Mouse (Mus musculus) E14TG2a.4 (cell line): ENCODE measurements around the gene Pnp.

ENCODE experiments used
- CTCF ChIP-seq: conservative IDR thresholded peaks from 2 replicates; pipeline ENCODE4 v1.5.1; 2014; ENCODE audit warnings: low read length
- NANOG ChIP-seq: IDR thresholded peaks from 2 replicates; pipeline ENCODE4 v1.6.1; 2014; ENCODE audit warnings: borderline replicate concordance, low read length, mixed read lengths

DNA sequence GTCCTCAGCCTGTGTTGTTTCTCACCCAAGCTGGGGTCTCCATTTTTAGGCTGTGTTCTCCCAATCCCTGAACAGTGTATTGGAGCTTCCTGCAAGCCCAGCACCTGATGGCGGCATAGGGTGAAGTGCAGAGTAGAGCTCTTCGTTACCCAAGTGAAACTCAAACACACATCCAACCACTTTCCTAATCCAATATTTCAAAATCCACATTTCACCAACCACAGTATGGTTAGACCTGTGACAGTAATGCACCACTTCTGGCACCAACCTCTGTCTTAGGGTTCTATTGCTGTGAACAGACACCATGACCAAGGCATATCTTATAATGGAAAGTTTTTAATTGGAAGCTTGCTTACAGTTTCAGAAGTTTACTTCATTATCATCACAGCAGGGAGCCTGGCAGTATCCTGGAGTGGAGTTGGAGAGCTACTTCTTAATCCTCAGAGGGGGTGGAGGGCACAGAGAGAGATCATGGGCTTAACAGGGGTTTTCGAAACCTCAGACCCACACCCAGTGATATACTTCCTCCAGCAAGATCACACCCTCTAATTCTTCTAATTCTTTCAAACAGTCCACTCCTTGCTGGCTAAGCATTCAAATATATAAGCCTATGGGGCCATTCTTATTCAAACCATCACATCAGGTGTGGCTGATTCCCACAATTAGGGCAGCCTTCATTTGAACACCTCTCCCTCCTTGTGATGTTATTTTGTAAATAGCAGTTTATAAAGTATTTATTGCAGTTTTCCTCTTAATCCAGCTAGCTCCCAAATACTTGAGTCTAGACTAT lies 7.4 kb downstream of the Pnp start:
- TF ChIP-seq CTCF (no peak), NANOG (peak; percentile 78)
